Mouse (Mus musculus) G1E (cell line): ENCODE data around the gene Akap6.

Experiments
- CTCF ChIP-seq: IDR thresholded peaks from 2 replicates; pipeline ENCODE4 v1.5.1; 2012; ENCODE audit warnings: low read depth, low read length, inconsistent platforms, mixed read lengths
- GATA1 ChIP-seq: IDR thresholded peaks from 2 replicates; pipeline ENCODE4 v1.6.1; 2012; ENCODE audit warnings: borderline replicate concordance, low read length, inconsistent platforms, mixed read lengths
- POLR2AphosphoS5 ChIP-seq: IDR thresholded peaks from 2 replicates; pipeline ENCODE4 v1.6.1; 2012; ENCODE audit warnings: low read depth, low read length, inconsistent platforms; ENCODE audit not compliant: insufficient replicate concordance

DNA sequence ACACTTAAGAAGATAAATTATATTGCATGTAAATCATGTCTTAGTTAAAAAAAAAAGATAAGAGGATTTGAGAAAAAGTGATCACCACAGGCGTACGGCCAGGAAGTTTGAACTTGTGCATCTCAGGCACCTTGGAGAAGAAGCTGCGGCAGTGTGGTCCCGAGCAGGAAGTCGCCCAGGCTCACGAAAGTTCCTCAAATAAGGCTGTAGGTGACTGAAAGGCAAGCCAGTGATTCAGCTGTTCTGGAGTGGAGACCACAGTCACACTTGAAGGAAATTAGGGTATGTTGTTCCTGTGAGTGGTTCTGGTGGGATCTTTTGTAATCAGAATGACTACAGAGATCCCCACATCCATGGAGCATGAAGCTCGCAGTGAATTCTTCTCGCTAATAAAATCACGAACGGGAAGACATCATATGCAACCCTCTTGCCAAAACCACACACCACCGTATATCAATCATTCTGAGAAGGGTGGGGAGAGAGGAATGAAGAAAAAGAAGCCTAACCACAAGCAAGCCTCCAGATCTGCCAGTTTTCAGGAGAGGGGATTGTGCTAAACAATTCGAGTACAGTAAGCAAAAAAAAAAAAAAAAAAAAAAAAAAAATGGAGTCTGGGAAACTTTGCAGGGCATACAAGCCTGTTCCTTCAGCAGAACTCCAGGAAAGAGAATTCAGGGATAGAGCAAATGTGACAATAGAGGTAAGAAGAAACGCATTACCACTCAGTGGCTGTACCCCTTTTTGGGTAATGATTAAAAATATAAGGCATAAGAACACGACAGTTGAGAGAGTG is 130.0 kb downstream of the Akap6 start:
- TF ChIP-seq CTCF (no peak), GATA1 (no peak), POLR2AphosphoS5 (no peak)
